Mouse (Mus musculus): ENCODE data around the gene Adcy6.

Adcy6 gene

DNA sequence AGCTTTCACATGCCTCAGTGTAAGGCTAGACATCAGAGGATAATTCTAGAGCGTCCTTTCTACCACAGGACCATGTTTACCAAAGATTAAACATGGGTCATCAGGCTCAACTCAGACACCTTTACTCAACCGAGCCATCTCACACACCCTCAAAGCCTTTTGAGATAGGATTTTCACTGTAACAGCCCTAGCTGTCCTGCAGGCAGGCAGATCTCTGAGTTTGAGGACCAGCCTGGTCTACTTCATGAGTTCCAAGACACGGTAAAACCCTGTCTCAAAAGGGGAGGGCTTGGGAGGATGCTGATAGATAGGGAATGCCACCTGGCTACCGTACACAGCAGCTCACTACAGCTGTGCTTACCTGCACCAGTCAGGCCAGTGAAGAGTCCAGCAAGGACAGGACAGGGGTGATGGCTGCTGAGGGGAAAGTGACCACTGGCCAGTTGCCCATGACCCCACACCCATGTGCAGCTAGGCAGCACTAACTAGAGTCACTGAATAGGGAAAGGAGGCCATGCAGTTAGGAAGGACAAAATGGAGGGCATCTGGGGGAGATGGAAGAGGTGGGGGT, 40.0 kb downstream of the Adcy6 start:
- no peaks in the 10 kb centered on the region; the same call in 1 of the 2 replicates for H3K36me3 ChIP-seq (ENCODE audit: control insufficient read depth, insufficient read depth, low read length, poor library complexity, severe bottlenecking)
- H3K27me3 ChIP-seq (ENCODE audit: control insufficient read depth, insufficient read depth, low read length, poor library complexity, severe bottlenecking), result no peaks in the 10 kb centered on the region
- DNase-seq (ENCODE audit: low read depth, low spot score), result no peak

DNA sequence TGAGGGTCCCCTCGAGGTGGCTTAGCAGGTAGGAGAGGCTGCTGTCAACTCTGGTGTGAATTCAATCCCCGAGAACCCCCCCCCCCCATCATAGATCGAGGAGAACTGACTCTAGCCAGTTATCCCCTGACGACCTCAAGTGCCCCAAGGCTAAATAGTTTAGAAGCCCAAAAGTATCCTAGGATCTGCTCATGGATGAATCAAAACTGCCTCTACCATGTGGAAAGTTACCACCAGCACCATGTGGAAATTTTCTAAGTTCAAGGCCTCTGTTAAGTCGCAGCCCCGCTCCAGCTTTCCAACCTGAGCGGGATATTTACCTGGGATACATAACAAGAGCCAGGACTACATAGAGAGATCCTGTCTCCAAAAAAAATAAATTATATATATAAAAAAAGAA, 40.7 kb downstream of the Adcy6 start:
- no peaks in the 10 kb centered on the region for H3K27me3 ChIP-seq (ENCODE audit: control insufficient read depth, insufficient read depth, low read length, poor library complexity, severe bottlenecking)
- DNase-seq (ENCODE audit: low read depth, low spot score), result no peak
- peaks cover 1% of the 10 kb centered on the region; the same call in 1 of the 2 replicates for H3K36me3 ChIP-seq (ENCODE audit: control insufficient read depth, insufficient read depth, low read length, poor library complexity, severe bottlenecking)

- Histone ChIP-seq H3K36me3 (ENCODE audit: control insufficient read depth, insufficient read depth, low read length, poor library complexity, severe bottlenecking) (peaks cover 1% of the 10 kb centered on the region; the same call in 1 of the 2 replicates), H3K27me3 (ENCODE audit: control insufficient read depth, insufficient read depth, low read length, poor library complexity, severe bottlenecking) (no peaks in the 10 kb centered on the region)
- DNase-seq (ENCODE audit: low read depth, low spot score), result no peak
Measured at GRCm38 (mm10) chr15:98568256-98569033, 41.4 kb downstream of the Adcy6 start.

DNA sequence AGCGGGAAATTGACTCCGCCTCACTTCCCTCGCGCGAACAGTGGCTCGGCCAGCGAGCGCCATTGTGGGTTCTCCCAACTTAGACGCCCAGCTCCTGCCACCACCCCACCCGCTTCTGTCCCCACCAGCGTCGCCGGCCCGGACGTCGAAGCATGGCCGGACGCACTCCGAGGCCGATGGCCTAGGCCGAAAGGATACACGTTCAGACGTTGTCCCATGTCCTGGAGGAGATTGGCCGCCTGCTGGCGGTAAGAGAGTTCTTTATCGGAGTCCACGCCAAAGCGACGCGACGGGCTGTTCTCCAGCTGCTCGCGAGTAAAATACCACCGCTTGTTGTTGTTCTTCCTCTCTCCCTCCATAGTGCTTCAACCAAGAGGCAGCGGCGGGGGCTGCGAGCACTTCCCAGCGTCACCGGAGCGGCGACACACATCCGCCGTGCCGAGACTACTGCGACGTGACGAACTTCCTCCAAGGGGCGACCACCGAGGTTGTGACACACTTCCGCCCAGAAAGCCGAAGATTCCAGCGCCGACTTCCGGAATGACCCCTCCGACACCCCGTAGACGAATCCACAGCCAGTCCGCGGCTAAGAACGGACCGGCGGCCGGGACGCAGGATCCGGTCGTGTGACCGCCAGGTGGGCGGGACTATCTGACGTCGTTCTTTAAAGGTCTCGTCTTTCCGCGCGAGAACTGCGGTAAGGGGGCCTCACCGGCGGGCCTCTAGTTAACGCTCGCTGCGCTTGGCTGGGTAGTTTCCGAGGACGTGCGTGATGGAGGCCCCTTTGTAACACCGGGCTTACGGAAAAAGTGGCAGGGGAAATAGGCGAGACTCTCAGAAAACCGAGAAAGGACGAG, 42.4 kb downstream of the Adcy6 start:
- peak; percentile 100 for DNase-seq (ENCODE audit: low read depth, low spot score)
- no peaks in the 10 kb centered on the region for H3K27me3 ChIP-seq (ENCODE audit: control insufficient read depth, insufficient read depth, low read length, poor library complexity, severe bottlenecking)
- peaks cover 1% of the 10 kb centered on the region; the same call in 1 of the 2 replicates for H3K36me3 ChIP-seq (ENCODE audit: control insufficient read depth, insufficient read depth, low read length, poor library complexity, severe bottlenecking)

DNA sequence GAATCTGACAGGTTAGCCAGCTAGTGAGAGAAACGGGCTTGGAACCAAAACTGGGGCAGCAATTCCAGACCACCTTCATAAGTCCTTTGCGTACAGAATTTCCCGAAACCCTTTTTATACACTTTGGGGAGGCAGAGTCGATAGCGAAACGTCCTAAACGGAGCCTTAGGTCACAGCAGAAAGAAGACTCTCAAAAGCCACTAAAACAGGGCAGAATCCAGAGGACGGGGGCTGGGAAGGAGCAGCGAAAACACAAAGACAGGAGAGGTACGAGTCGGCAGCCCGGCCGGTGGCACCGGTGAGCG, 43.0 kb downstream of the Adcy6 start:
- peaks cover 1% of the 10 kb centered on the region; the same call in 1 of the 2 replicates for H3K36me3 ChIP-seq (ENCODE audit: control insufficient read depth, insufficient read depth, low read length, poor library complexity, severe bottlenecking)
- no peak for DNase-seq (ENCODE audit: low read depth, low spot score)
- H3K27me3 ChIP-seq (ENCODE audit: control insufficient read depth, insufficient read depth, low read length, poor library complexity, severe bottlenecking), result no peaks in the 10 kb centered on the region

- Histone ChIP-seq H3K36me3 (ENCODE audit: control insufficient read depth, insufficient read depth, low read length, poor library complexity, severe bottlenecking) (peaks cover 23% of the 10 kb centered on the region), H3K27me3 (ENCODE audit: control insufficient read depth, insufficient read depth, low read length, poor library complexity, severe bottlenecking) (no peaks in the 10 kb centered on the region)
- no peak for DNase-seq (ENCODE audit: low read depth, low spot score)
Measured at GRCm38 (mm10) chr15:98557186-98557585, 52.7 kb downstream of the Adcy6 start.

DNA sequence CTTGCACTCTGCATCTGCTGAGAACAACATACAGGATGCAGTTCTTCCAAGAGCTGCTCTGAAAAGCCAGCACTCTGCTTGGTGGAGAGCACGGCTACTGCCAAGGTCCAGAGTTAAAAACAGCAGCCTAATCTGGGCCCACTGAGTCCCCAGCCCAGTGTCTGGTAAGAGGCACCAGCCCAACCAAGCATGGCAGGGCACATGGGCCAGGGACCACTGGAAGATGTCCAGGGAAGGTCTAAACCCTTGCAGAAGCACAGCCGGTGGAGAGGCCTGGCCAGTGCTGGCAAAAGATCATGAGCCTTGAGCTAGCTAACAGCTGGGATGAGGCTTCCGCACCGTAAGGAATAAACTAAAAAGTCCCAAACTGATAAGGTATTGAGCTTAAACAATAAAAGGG, 54.0 kb downstream of the Adcy6 start:
- no peaks in the 10 kb centered on the region for H3K27me3 ChIP-seq (ENCODE audit: control insufficient read depth, insufficient read depth, low read length, poor library complexity, severe bottlenecking)
- peaks cover 21% of the 10 kb centered on the region for H3K36me3 ChIP-seq (ENCODE audit: control insufficient read depth, insufficient read depth, low read length, poor library complexity, severe bottlenecking)
- no peak for DNase-seq (ENCODE audit: low read depth, low spot score)

GRCm38 (mm10) chr15:98552758-98553157, 57.1 kb downstream of the Adcy6 start:
- DNase-seq (ENCODE audit: low read depth, low spot score), result no peak
- Histone ChIP-seq H3K36me3 (ENCODE audit: control insufficient read depth, insufficient read depth, low read length, poor library complexity, severe bottlenecking) (peaks cover 21% of the 10 kb centered on the region; the same call in 1 of the 2 replicates), H3K27me3 (ENCODE audit: control insufficient read depth, insufficient read depth, low read length, poor library complexity, severe bottlenecking) (no peaks in the 10 kb centered on the region)

- H3K36me3 ChIP-seq (ENCODE audit: control insufficient read depth, insufficient read depth, low read length, poor library complexity, severe bottlenecking), result peaks cover 28% of the 10 kb centered on the region
Measured at GRCm38 (mm10) chr15:98546843-98547242, 63.0 kb downstream of the Adcy6 start.

GRCm38 (mm10) chr15:98545151-98545550, 64.7 kb downstream of the Adcy6 start:
- peaks cover 25% of the 10 kb centered on the region for H3K36me3 ChIP-seq (ENCODE audit: control insufficient read depth, insufficient read depth, low read length, poor library complexity, severe bottlenecking)
- no peak for DNase-seq (ENCODE audit: low read depth, low spot score)
- no peaks in the 10 kb centered on the region for H3K27me3 ChIP-seq (ENCODE audit: control insufficient read depth, insufficient read depth, low read length, poor library complexity, severe bottlenecking)

More at GRCm38 (mm10) chr15:98546843-98547242, 63.0 kb downstream of the Adcy6 start:
- H3K27me3 ChIP-seq (ENCODE audit: control insufficient read depth, insufficient read depth, low read length, poor library complexity, severe bottlenecking), result no peaks in the 10 kb centered on the region
- DNase-seq (ENCODE audit: low read depth, low spot score), result no peak

DNA sequence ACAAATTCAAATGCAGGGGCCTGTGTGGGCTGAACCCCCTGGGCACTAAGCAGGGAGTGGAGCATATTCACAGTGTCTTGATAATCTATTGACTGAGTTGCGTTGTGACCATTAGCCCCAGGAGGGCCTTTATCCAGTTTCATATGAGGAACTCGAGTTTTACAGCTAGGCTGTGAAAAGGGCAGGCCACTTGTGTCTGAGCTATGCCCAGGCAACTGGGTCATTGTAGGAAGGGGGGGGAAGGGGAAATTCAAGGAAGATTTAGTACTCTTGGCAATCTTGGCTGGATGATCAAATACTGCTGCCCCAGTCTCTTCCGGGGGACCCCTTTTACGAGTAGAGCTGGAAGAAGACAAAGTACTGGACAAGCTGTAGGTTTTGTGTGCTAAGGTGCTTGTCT, 66.5 kb downstream of the Adcy6 start:
- peaks cover 17% of the 10 kb centered on the region for H3K36me3 ChIP-seq (ENCODE audit: control insufficient read depth, insufficient read depth, low read length, poor library complexity, severe bottlenecking)
- no peaks in the 10 kb centered on the region for H3K27me3 ChIP-seq (ENCODE audit: control insufficient read depth, insufficient read depth, low read length, poor library complexity, severe bottlenecking)
- no peak for DNase-seq (ENCODE audit: low read depth, low spot score)

GRCm38 (mm10) chr15:98541064-98541463, 68.8 kb downstream of the Adcy6 start:
- no peaks in the 10 kb centered on the region for H3K27me3 ChIP-seq (ENCODE audit: control insufficient read depth, insufficient read depth, low read length, poor library complexity, severe bottlenecking)
- DNase-seq (ENCODE audit: low read depth, low spot score), result no peak
- peaks cover 11% of the 10 kb centered on the region for H3K36me3 ChIP-seq (ENCODE audit: control insufficient read depth, insufficient read depth, low read length, poor library complexity, severe bottlenecking)
